Mouse (Mus musculus) neural tube, embryonic 14.5 days (tissue): ENCODE results near the gene Slc6a6. TPM values are rescaled to one million over a fixed set of nuclear protein-coding genes. Genes with fewer than 3 reads are reported as not detected.

ENCODE experiments used
- ATAC-seq: fragments of 200-750 bp; cut with Nextera tagmentation; 2 replicates; pipeline ENCODE4 v1.8.0; 2017; ENCODE audit warnings: low read depth, mild to moderate bottlenecking, moderate TSS enrichment, moderate library complexity
- H3K27ac ChIP-seq: fragments of 300-500 bp; sonication (generic); 2 replicates; pipeline ENCODE4 v1.5.1; 2014; ENCODE audit warnings: low read depth, mild to moderate bottlenecking, control low read depth, low read length, moderate library complexity, mixed read lengths
- H3K27me3 ChIP-seq: fragments of 300-500 bp; sonication (generic); 2 replicates; pipeline ENCODE4 v1.6.1; 2014; ENCODE audit warnings: low read length; ENCODE audit not compliant: control insufficient read depth, insufficient read depth
- H3K36me3 ChIP-seq: fragments of 300-500 bp; sonication (generic); 2 replicates; pipeline ENCODE4 v1.6.1; 2014; ENCODE audit warnings: low read length, mixed read lengths; ENCODE audit not compliant: control insufficient read depth, insufficient read depth
- H3K4me1 ChIP-seq: fragments of 300-500 bp; sonication (generic); 2 replicates; pipeline ENCODE4 v1.6.1; 2014; ENCODE audit warnings: low read length; ENCODE audit not compliant: control insufficient read depth, insufficient read depth
- H3K4me2 ChIP-seq: fragments of 300-500 bp; sonication (generic); 2 replicates; pipeline ENCODE4 v1.6.1; 2014; ENCODE audit warnings: mild to moderate bottlenecking, low read depth, low read length, control low read depth
- H3K4me3 ChIP-seq: fragments of 300-500 bp; sonication (generic); 2 replicates; pipeline ENCODE4 v1.5.1; 2014; ENCODE audit warnings: low read depth, low read length, control low read depth, mixed read lengths
- H3K9ac ChIP-seq: fragments of 300-500 bp; sonication (generic); replicated peaks from 2 replicates; pipeline ENCODE4 v1.6.1; 2014; ENCODE audit warnings: low read depth, mild to moderate bottlenecking, control low read depth, low read length, mixed read lengths
- H3K9me3 ChIP-seq: fragments of 300-500 bp; sonication (generic); 2 replicates; pipeline ENCODE4 v1.6.1; 2016; ENCODE audit warnings: low read length; ENCODE audit not compliant: control insufficient read depth
- WGBS: fragments of 180-500 bp; shearing (Covaris S2); extraction: QIAGEN DNeasy Blood & Tissue Kit; methylation state at CpG from one replicate; pipeline ENCODE4 v1.1.7; 2014; 5-methylcytosine and 5-hydroxymethylcytosine counted together
- polyA plus RNA-seq: library from polyadenylated mRNA; unstranded; fragments of >200 nt; fragmentation: Nextera tagmentation; extraction: Ambion mirVana; gene quantifications from 2 replicates; pipeline ENCODE4 v1.2.1, GENCODE M21; 2014

The Slc6a6 gene
- polyA plus RNA-seq, 1 experiment from 2014 or later: 100 TPM

GRCm38 (mm10) chr6:91754098-91754497 is 70.2 kb downstream of the Slc6a6 start:
- 49% methylated on average over 6 of the region's 6 CpGs for WGBS
- Histone ChIP-seq H3K9me3 (no peaks in the 10 kb centered on the region), H3K4me3 (no peak overlapping the region), H3K36me3 (peaks cover 25% of the 10 kb centered on the region), H3K27me3 (no peaks in the 10 kb centered on the region), H3K4me1 (no peaks in the 10 kb centered on the region), H3K4me2 (no peak overlapping the region), H3K9ac (no peak overlapping the region), H3K27ac (no peak overlapping the region)
- no peak for ATAC-seq

GRCm38 (mm10) chr6:91754845-91755244 is 71.0 kb downstream of the Slc6a6 start:
- ATAC-seq: no peak
- H3K36me3 ChIP-seq: peaks cover 24% of the 10 kb centered on the region

GRCm38 (mm10) chr6:91762051-91762742 is 78.3 kb downstream of the Slc6a6 start:
- Histone ChIP-seq H3K27ac (no peak overlapping the region), H3K4me2 (no peak overlapping the region), H3K27me3 (no peaks in the 10 kb centered on the region), H3K4me1 (no peaks in the 10 kb centered on the region), H3K36me3 (peaks cover 7% of the 10 kb centered on the region), H3K9me3 (no peaks in the 10 kb centered on the region), H3K4me3 (no peak overlapping the region), H3K9ac (no peak overlapping the region)
- ATAC-seq: no peak
- WGBS: 85% methylated on average over 9 of the region's 9 CpGs

More at GRCm38 (mm10) chr6:91754845-91755244, 71.0 kb downstream of the Slc6a6 start:
- Histone ChIP-seq H3K4me2 (no peak overlapping the region), H3K27me3 (no peaks in the 10 kb centered on the region), H3K27ac (no peak overlapping the region), H3K4me3 (no peak overlapping the region), H3K4me1 (no peaks in the 10 kb centered on the region), H3K9me3 (no peaks in the 10 kb centered on the region), H3K9ac (no peak overlapping the region)
- WGBS: 83% methylated on average over 12 of the region's 12 CpGs

- no peak for ATAC-seq
- H3K4me1 ChIP-seq: no peaks in the 10 kb centered on the region
- no peak overlapping the region for H3K9ac ChIP-seq
- no peaks in the 10 kb centered on the region for H3K36me3 ChIP-seq
- H3K27ac ChIP-seq: no peak overlapping the region
- H3K4me3 ChIP-seq: no peak overlapping the region
- no peak overlapping the region for H3K4me2 ChIP-seq
- 87% methylated on average over 8 of the region's 8 CpGs for WGBS
- H3K27me3 ChIP-seq: no peaks in the 10 kb centered on the region
- no peaks in the 10 kb centered on the region; the same call in 1 of the 2 replicates for H3K9me3 ChIP-seq
Measured at GRCm38 (mm10) chr6:91767550-91767949, 83.7 kb downstream of the Slc6a6 start.

- ATAC-seq: no peak
- H3K4me1 ChIP-seq: no peaks in the 10 kb centered on the region
- H3K9ac ChIP-seq: no peak overlapping the region
- H3K4me3 ChIP-seq: no peak overlapping the region
- 0 out of 2 replicates have a peak, but pooled peaks cover 3% of the 10 kb centered on the region for H3K36me3 ChIP-seq
- H3K27me3 ChIP-seq: no peaks in the 10 kb centered on the region
- no peak overlapping the region for H3K27ac ChIP-seq
- 73% methylated on average over 5 of the region's 5 CpGs for WGBS
- no peak overlapping the region for H3K4me2 ChIP-seq
- H3K9me3 ChIP-seq: no peaks in the 10 kb centered on the region; the same call in 1 of the 2 replicates
Measured at GRCm38 (mm10) chr6:91773951-91774350, 90.1 kb downstream of the Slc6a6 start.

- Histone ChIP-seq H3K9ac (no peak overlapping the region), H3K9me3 (no peaks in the 10 kb centered on the region), H3K36me3 (0 out of 2 replicates have a peak, but pooled peaks cover 3% of the 10 kb centered on the region), H3K4me1 (no peaks in the 10 kb centered on the region), H3K27me3 (no peaks in the 10 kb centered on the region), H3K27ac (no peak overlapping the region), H3K4me2 (no peak overlapping the region), H3K4me3 (no peak overlapping the region)
- ATAC-seq: peak; percentile 81
- 15% methylated on average over 9 of the region's 9 CpGs for WGBS
Measured at GRCm38 (mm10) chr6:91776543-91776942, 92.7 kb downstream of the Slc6a6 start.

- no peak overlapping the region for H3K27ac ChIP-seq
- 52% methylated on average over 9 of the region's 9 CpGs for WGBS
- no peak overlapping the region for H3K4me3 ChIP-seq
- 0 out of 2 replicates have a peak, but pooled peaks cover 3% of the 10 kb centered on the region for H3K36me3 ChIP-seq
- H3K9ac ChIP-seq: no peak overlapping the region
- H3K4me1 ChIP-seq: no peaks in the 10 kb centered on the region
- H3K4me2 ChIP-seq: no peak overlapping the region
- no peak for ATAC-seq
- H3K9me3 ChIP-seq: no peaks in the 10 kb centered on the region
- no peaks in the 10 kb centered on the region for H3K27me3 ChIP-seq
Measured at GRCm38 (mm10) chr6:91779206-91779605, 95.4 kb downstream of the Slc6a6 start.

GRCm38 (mm10) chr6:91785018-91785417 is 101.2 kb downstream of the Slc6a6 start:
- H3K27ac ChIP-seq: no peak overlapping the region
- no peaks in the 10 kb centered on the region for H3K36me3 ChIP-seq
- no peak overlapping the region for H3K9ac ChIP-seq
- no peaks in the 10 kb centered on the region for H3K9me3 ChIP-seq
- no peak overlapping the region for H3K4me3 ChIP-seq
- H3K27me3 ChIP-seq: no peaks in the 10 kb centered on the region
- ATAC-seq: no peak
- WGBS: 85% methylated on average over 3 of the region's 3 CpGs
- H3K4me1 ChIP-seq: no peaks in the 10 kb centered on the region
- H3K4me2 ChIP-seq: no peak overlapping the region

GRCm38 (mm10) chr6:91788311-91788798 is 104.5 kb downstream of the Slc6a6 start:
- peaks cover 3% of the 10 kb centered on the region; the same call in 1 of the 2 replicates for H3K4me1 ChIP-seq
- ATAC-seq: no peak

More at GRCm38 (mm10) chr6:91788311-91788798, 104.5 kb downstream of the Slc6a6 start:
- Histone ChIP-seq H3K9me3 (no peaks in the 10 kb centered on the region), H3K27me3 (no peaks in the 10 kb centered on the region), H3K36me3 (no peaks in the 10 kb centered on the region), H3K9ac (no peak overlapping the region), H3K4me2 (no peak overlapping the region), H3K27ac (no peak overlapping the region), H3K4me3 (no peak overlapping the region)
- WGBS: 86% methylated on average over 9 of the region's 9 CpGs
